Mouse (Mus musculus) bone marrow, adult 2 months (tissue): Measurements from ENCODE around the gene Prim2. TPM values are rescaled to one million over a fixed set of nuclear protein-coding genes. Genes with fewer than 3 reads are reported as not detected.
A peak's percentile ranks its signal among the peaks of the same experiment; 100 is the strongest.

ENCODE experiments used
- H3K27ac ChIP-seq: fragments of 200-500 bp; 2 replicates; pipeline ENCODE4 v1.5.1; 2012; ENCODE audit warnings: low read depth, mild to moderate bottlenecking, control low read depth, inconsistent platforms, low read length; ENCODE audit not compliant: control insufficient read depth, poor library complexity, insufficient read depth
- H3K4me1 ChIP-seq: fragments of 200-500 bp; 2 replicates; pipeline ENCODE4 v1.6.1; 2011; ENCODE audit warnings: low read length; ENCODE audit not compliant: control insufficient read depth, insufficient read depth
- H3K4me3 ChIP-seq: fragments of 200-500 bp; replicated peaks from 2 replicates; pipeline ENCODE3; 2011; ENCODE audit warnings: mild to moderate bottlenecking, low read depth, low read length, control low read depth; ENCODE audit not compliant: control insufficient read depth
- CTCF ChIP-seq: fragments of 200-500 bp; IDR thresholded peaks from 2 replicates; pipeline ENCODE4 v1.5.1; 2011; ENCODE audit warnings: low read length, control low read depth; ENCODE audit not compliant: control insufficient read depth, insufficient read depth
- POLR2A ChIP-seq: fragments of 200-500 bp; IDR thresholded peaks from 2 replicates; pipeline ENCODE4 v1.6.1; 2011; ENCODE audit warnings: low read depth, mild to moderate bottlenecking, control low read depth, low read length, borderline replicate concordance; ENCODE audit not compliant: control insufficient read depth
- WGBS: fragments of 180-500 bp; shearing (Covaris S2); methylation state at CpG from one replicate; pipeline ENCODE4 v1.1.7; 2018; 5-methylcytosine and 5-hydroxymethylcytosine counted together
- polyA plus RNA-seq: library from polyadenylated mRNA; stranded (reverse); fragments of >200 nt; gene quantifications from 2 replicates; pipeline ENCODE4 v1.2.4, GENCODE M21; 2011; ENCODE audit warnings: low replicate concordance; ENCODE audit not compliant: missing spikeins, insufficient read depth, insufficient read length

Prim2 gene
- polyA plus RNA-seq, 1 experiment, result 40.0 TPM

DNA sequence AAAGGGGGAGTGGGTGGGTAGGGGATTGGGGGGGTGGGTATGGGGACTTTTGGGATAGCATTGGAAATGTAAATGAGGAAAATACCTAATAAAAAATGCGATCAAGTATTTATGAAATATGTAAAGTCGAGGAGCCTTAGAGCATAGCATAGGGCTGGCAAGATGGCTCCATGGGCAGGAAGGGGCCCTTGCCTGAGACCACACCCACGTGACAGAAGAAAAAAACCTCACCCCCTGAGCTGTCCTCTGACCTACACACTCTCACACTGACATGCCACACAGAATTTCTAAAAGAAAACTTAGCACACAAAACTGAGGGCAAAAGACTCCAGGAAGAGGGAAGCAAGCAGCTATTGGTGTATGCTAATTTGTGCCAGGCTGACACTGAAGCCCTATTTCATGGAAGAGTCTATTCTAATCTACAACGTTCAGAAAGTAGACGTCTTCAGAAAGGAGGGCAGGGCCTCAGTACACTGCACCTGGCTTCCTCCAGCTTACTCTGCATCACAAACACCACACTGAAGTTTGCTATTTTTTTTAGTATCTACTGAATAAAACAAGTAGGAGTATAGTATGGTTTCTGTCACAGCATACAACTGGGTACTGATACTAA, 65.4 kb downstream of the Prim2 start:
- Histone ChIP-seq H3K4me1 (no peaks in the 10 kb centered on the region; the same call in 1 of the 2 replicates), H3K27ac (no peak overlapping the region), H3K4me3 (no peak overlapping the region)
- no peak for TF ChIP-seq POLR2A
- TF ChIP-seq CTCF, result no peak
- 72% methylated on average over 5 of the region's 5 CpGs for WGBS

DNA sequence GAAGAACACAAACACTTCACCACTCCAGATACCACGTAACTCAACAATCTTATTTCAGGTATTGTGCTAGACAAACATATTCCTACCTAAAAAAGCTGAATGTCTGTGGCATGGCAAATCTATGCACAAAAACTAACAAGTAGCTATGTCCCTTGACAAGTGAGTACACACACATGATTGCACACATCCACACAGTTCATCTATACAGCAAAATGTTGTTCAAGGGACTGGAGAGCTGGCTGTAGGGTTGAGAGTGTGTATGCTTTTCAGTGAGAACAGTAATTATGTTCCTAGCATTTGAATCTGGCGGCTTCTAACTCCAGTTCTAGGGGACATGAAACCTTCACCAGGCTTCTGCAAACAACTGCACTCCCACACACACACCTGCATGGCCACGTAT, 69.9 kb downstream of the Prim2 start:
- 88% methylated on average over 3 of the region's 3 CpGs for WGBS
- Histone ChIP-seq H3K4me1 (no peaks in the 10 kb centered on the region; the same call in 1 of the 2 replicates), H3K27ac (no peak overlapping the region), H3K4me3 (no peak overlapping the region)
- TF ChIP-seq POLR2A (no peak), CTCF (no peak)

DNA sequence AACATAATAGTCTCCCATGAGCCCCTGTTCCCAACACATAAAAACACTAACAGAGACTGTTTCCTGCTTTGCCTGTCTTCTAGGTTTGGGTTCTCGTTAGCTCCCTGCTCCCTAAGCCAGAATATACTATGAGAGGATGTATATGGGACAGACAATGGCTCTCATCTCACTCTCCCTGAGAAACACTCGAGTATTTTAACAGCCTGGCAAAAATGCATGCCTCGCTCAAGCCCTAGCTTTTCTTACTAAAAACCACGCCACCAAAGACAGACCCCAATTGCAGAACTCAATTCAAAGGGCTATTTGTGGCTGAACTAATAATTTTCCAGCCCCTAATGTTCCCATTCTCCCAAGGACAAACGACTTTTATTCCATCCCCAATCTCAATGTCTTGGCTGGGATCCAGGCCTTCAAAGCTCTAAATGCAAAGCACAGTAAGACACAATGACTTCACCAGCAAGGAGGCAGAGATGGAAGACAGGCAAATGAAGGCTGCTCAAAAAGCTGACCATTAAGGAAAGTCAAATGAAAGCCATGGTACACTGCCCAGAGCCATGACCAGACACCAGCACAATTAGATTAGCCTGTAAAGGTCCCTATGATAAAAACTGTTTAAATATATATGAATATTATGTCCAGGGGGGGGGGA, 70.5 kb downstream of the Prim2 start:
- Histone ChIP-seq H3K27ac (no peak overlapping the region), H3K4me1 (no peaks in the 10 kb centered on the region; the same call in 1 of the 2 replicates), H3K4me3 (no peak overlapping the region)
- 90% methylated on average over 5 of the region's 5 CpGs for WGBS
- TF ChIP-seq CTCF, result no peak
- no peak for TF ChIP-seq POLR2A

DNA sequence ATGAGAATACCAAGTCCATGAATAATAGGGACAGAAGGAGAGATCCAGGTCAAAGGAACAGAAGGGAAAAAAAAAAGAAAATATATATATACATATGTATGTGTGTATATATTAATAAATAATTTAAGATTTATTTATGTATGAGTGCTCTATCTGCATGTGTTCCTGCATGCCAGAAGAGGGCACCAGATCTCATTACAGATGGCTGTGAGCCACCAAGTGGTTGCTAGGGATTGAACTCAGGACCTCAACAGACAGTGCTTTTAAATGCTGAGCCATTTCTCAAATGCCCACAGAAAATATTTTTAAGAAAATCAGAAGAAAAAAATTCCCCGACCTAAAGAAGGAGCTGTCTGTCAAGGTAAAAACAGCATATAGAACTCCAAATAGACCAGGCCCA, 72.6 kb downstream of the Prim2 start:
- TF ChIP-seq POLR2A, result no peak
- peak; percentile 37 for TF ChIP-seq CTCF
- Histone ChIP-seq H3K4me1 (no peaks in the 10 kb centered on the region; the same call in 1 of the 2 replicates), H3K27ac (no peak overlapping the region), H3K4me3 (no peak overlapping the region)
- WGBS, result 81% methylated on average over 1 of the region's 1 CpGs

DNA sequence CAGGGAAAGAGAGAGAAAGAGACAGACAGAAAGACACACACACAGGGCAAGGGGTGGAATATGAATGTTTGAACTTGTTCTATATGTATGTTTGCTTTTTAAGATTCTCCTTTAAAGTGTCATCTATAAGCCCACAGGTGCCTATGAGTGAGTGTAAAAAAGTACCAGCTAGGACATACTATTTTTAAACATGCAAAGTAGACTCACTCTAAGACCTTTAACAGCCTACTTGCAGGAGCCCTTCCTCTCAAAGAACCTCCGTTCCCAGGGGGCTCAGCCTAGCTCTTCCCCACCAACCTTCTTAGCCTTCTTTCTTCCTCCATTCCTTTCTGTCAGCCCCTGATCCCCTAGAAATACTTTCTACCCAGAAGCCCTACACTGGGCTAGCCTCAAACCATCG, 73.7 kb downstream of the Prim2 start:
- H3K27ac ChIP-seq, result peak overlapping the region; percentile 15; the same call in 1 of the 2 replicates
- no peaks in the 10 kb centered on the region; the same call in 1 of the 2 replicates for H3K4me1 ChIP-seq
- TF ChIP-seq POLR2A, result no peak
- TF ChIP-seq CTCF, result no peak
- no peak overlapping the region for H3K4me3 ChIP-seq
- 77% methylated on average over 2 of the region's 2 CpGs for whole genome bisulfite sequencing

DNA sequence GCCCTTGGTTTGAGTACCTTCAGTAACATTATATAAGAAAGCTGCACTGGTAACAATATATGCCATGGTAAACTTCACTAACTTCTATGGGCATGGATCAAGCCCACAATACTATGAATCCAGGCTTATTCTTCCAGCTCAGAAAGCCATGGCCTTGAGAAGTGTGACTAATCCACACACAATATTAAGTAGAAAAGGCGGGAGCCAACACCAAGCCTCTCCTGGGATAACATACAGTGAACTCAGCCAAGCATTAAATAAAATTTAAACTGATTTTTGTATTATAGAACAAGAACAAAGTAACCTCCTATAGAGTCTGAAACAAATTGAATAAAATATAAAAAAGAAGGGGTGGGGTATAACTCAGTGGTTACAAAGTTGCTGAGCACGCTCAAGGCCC, 74.6 kb downstream of the Prim2 start:
- Histone ChIP-seq H3K27ac (no peak overlapping the region), H3K4me3 (no peak overlapping the region), H3K4me1 (no peaks in the 10 kb centered on the region; the same call in 1 of the 2 replicates)
- TF ChIP-seq POLR2A (no peak), CTCF (no peak)
- WGBS, result 80% methylated on average over 2 of the region's 2 CpGs

DNA sequence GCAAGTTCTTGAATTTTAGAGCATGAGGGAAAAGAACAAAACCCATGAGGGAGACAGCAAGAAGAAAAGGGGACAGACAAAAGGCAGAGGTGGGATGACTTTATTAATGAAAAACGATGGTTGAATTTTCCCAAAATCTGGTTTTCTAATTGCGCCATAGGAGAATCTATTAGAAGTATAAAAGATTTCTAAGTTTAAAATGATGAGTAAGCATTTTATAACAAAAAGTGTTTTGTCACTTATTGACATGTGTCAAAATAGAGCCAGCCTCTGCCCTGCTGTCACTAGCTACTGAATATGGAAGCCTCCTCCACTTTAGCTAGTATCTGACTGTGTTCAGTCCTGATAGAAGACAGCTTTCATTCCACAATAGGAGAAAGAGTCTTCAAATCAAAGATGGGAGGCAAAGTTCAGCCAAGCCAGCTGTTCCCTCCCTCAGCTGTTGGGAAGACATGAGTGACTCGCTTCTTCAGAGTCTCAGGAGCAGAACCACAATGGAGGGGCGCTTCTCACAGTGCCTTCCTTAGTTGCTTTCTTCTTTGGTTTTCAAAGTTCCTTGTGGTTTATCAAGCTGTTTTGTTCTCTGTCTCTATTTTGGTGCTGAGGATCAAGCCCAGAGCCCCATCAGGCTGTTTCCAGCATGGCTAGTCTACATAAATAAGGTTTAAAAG, 75.7 kb downstream of the Prim2 start:
- no peak for TF ChIP-seq CTCF
- no peak for TF ChIP-seq POLR2A
- WGBS, result 73% methylated on average over 4 of the region's 4 CpGs
- Histone ChIP-seq H3K27ac (no peak overlapping the region), H3K4me3 (no peak overlapping the region), H3K4me1 (no peaks in the 10 kb centered on the region; the same call in 1 of the 2 replicates)

DNA sequence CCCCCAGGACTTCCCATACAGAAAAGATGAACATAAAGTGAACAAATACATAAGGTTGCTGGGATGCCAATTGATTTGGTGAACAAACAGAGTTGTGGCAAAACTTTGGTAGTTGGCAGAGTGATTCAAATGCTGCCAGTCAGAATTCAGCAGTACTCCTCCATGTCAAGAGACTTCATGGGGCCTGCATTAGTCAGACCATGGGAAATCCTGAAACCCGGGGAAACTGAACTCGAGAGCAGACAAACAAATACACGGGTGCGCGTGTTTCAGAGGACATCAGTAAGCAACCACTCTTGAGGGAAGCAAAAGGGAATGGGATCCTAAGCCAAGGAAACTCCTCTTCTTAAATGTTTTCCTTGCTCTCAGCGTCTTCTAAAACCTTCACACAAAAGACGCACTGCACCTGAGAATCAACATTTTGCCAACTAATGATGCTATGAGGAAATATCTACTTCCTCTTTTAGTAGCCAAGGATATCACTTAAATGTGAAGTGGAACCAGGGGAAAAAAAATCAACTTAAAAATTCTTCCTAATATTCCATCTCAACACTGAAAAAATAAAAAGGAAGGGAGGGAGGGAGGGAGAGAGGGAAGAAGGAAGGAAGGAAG, 77.5 kb downstream of the Prim2 start:
- TF ChIP-seq POLR2A (no peak), CTCF (no peak)

More for the DNA sequence above, 77.5 kb downstream of the Prim2 start:
- no peak overlapping the region for H3K4me3 ChIP-seq
- no peaks in the 10 kb centered on the region; the same call in 1 of the 2 replicates for H3K4me1 ChIP-seq
- 56% methylated on average over 7 of the region's 7 CpGs for WGBS
- H3K27ac ChIP-seq, result peak overlapping the region; percentile 7; the same call in 1 of the 2 replicates
